Mouse (Mus musculus) heart, embryonic 14.5 days (tissue): Measurements from ENCODE around the gene Snx29. TPM values are rescaled to one million over a fixed set of nuclear protein-coding genes. Genes with fewer than 3 reads are reported as not detected.

Source experiments
- ATAC-seq: fragments of 200-750 bp; cut with Nextera tagmentation; 2 replicates; pipeline ENCODE4 v1.8.0; 2017; ENCODE audit warnings: low read depth, moderate TSS enrichment; ENCODE audit not compliant: insufficient number of reproducible peaks, insufficient read depth, low FRiP score
- H3K27ac ChIP-seq, 2 experiments: fragments of 200-500 bp in 1 of 2; fragments of 300-500 bp in 1 of 2; sonication (generic) in 1 of 2; replicated peaks in 1 of 2; 2 replicates each; pipeline ENCODE4 v1.5.1; 2012 to 2014; ENCODE audit warnings: low read depth in 2 of 2, low read length in 2 of 2, control low read depth in 1 of 2, mild to moderate bottlenecking in 1 of 2, mixed read lengths in 1 of 2; ENCODE audit not compliant: control insufficient read depth in 1 of 2, insufficient read depth in 1 of 2
- H3K27me3 ChIP-seq: fragments of 300-500 bp; sonication (generic); 2 replicates; pipeline ENCODE4 v1.6.1; 2014; ENCODE audit warnings: mild to moderate bottlenecking, low read length, control low read depth; ENCODE audit not compliant: control insufficient read depth, insufficient read depth
- H3K36me3 ChIP-seq: fragments of 300-500 bp; sonication (generic); 2 replicates; pipeline ENCODE4 v1.6.1; 2014; ENCODE audit warnings: mild to moderate bottlenecking, control low read depth, low read length, mixed read lengths; ENCODE audit not compliant: control insufficient read depth, insufficient read depth
- H3K4me1 ChIP-seq, 2 experiments: fragments of 200-500 bp in 1 of 2; fragments of 300-500 bp in 1 of 2; sonication (generic) in 1 of 2; 2 replicates each; pipeline ENCODE4 v1.6.1; 2012 to 2014; ENCODE audit warnings: low read length in 2 of 2, control low read depth in 1 of 2, mixed read lengths in 1 of 2; ENCODE audit not compliant: control insufficient read depth in 2 of 2, insufficient read depth in 2 of 2
- H3K4me2 ChIP-seq: fragments of 300-500 bp; sonication (generic); 2 replicates; pipeline ENCODE4 v1.6.1; 2014; ENCODE audit warnings: mild to moderate bottlenecking, low read length
- H3K4me3 ChIP-seq, 2 experiments: fragments of 200-500 bp in 1 of 2; fragments of 300-500 bp in 1 of 2; sonication (generic) in 1 of 2; 2 replicates each; pipeline ENCODE4 v1.5.1; 2012 to 2014; ENCODE audit warnings: low read length in 2 of 2, mild to moderate bottlenecking in 2 of 2, control low read depth in 1 of 2, low read depth in 1 of 2, moderate library complexity in 1 of 2; ENCODE audit not compliant: control insufficient read depth in 1 of 2, insufficient read depth in 1 of 2
- H3K9ac ChIP-seq: fragments of 300-500 bp; sonication (generic); 2 replicates; pipeline ENCODE4 v1.6.1; 2014; ENCODE audit warnings: mild to moderate bottlenecking, low read length
- H3K9me3 ChIP-seq: fragments of 300-500 bp; sonication (generic); 2 replicates; pipeline ENCODE4 v1.6.1; 2016; ENCODE audit warnings: low read length, control low read depth; ENCODE audit not compliant: control insufficient read depth
- WGBS: fragments of 180-500 bp; shearing (Covaris S2); extraction: QIAGEN DNeasy Blood & Tissue Kit; methylation state at CpG from one replicate; pipeline ENCODE4 v1.1.7; 2014; 5-methylcytosine and 5-hydroxymethylcytosine counted together
- polyA plus RNA-seq: library from polyadenylated mRNA; unstranded; fragments of >200 nt; fragmentation: Nextera tagmentation; extraction: Ambion mirVana; gene quantifications from 2 replicates; pipeline ENCODE4 v1.2.1, GENCODE M21; 2014

Snx29 gene
- polyA plus RNA-seq, 1 experiment from 2014 or later = 7.7 TPM

DNA sequence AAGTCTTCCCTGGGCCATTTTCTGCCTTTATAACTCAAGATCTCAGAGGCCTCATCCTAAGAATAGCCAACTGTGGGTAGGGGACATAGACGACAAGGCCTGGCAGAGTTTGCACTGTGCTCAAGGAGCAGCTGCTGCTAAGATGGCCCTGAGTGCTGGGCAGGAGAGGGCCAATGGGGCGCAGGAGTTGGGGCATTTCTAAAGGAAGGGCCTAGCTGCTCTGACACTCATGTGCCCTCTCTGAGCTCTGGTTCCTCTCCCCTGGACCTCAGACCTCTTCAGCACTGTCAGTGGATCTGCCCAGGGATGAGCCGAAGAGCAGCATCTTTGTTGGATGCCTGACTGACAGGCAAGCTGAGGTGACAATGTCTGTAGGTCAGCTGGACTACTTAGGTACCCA lies 426.4 kb downstream of the Snx29 start:
- H3K4me2 ChIP-seq = no peak overlapping the region
- H3K9me3 ChIP-seq = no peaks in the 10 kb centered on the region
- no peak overlapping the region for H3K4me3 ChIP-seq
- no peak overlapping the region for H3K9ac ChIP-seq
- 89% methylated on average over 3 of the region's 3 CpGs for WGBS
- ATAC-seq = no peak
- no peaks in the 10 kb centered on the region for H3K36me3 ChIP-seq
- H3K27me3 ChIP-seq = no peaks in the 10 kb centered on the region
- no peak overlapping the region for H3K27ac ChIP-seq
- H3K4me1 ChIP-seq = no peaks in the 10 kb centered on the region

DNA sequence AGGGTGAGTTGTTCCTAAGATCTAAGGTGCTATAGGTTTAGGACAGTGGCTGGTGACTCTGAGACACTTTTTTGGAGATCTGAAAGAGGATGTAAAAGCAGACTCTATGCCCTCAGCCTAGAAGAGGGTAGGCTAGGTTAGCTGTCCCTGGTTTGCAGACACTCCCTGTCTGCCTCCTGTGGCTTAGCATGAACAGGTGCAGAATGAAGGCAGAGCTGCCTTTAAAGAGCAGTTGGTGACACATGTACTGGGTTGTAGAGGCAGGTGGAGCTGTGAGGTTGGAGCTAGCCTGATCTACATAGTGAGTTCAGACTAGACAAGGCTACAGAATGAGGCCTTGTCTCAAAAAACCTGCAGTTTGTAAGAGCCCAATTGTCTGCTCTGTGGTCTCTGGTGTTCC lies 427.9 kb downstream of the Snx29 start:
- Histone ChIP-seq H3K4me2 (no peak overlapping the region), H3K4me3 (no peak overlapping the region), H3K36me3 (0 out of 2 replicates have a peak, but pooled peaks cover 3% of the 10 kb centered on the region), H3K9ac (no peak overlapping the region), H3K27ac (no peak overlapping the region), H3K4me1 (no peaks in the 10 kb centered on the region), H3K9me3 (no peaks in the 10 kb centered on the region), H3K27me3 (no peaks in the 10 kb centered on the region)
- ATAC-seq = no peak

DNA sequence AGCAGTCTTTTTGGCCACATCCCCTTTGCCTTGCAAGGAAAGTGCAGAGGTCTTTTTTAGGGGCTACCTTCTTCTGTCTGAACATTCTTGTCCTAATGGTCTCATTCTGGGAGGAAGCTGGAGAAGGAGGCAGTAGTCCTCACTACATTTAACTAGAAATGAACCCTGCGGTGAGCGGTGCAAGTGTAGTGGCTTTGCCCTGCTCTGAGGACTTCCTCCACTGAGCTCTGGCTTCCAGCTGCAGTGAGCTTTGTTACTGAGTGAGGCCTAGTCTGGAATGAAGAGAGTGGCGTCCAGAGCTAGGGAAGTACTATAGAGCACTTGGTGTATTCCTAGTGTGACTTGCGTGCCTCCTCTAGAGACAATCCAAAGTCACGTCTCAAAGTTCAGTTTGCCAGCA lies 429.8 kb downstream of the Snx29 start:
- Histone ChIP-seq H3K9me3 (no peaks in the 10 kb centered on the region), H3K27me3 (no peaks in the 10 kb centered on the region), H3K4me2 (no peak overlapping the region), H3K4me3 (no peak overlapping the region), H3K36me3 (0 out of 2 replicates have a peak, but pooled peaks cover 3% of the 10 kb centered on the region), H3K9ac (no peak overlapping the region), H3K4me1 (no peaks in the 10 kb centered on the region), H3K27ac (no peak overlapping the region)
- no peak for ATAC-seq
- 84% methylated on average over 5 of the region's 5 CpGs for WGBS

DNA sequence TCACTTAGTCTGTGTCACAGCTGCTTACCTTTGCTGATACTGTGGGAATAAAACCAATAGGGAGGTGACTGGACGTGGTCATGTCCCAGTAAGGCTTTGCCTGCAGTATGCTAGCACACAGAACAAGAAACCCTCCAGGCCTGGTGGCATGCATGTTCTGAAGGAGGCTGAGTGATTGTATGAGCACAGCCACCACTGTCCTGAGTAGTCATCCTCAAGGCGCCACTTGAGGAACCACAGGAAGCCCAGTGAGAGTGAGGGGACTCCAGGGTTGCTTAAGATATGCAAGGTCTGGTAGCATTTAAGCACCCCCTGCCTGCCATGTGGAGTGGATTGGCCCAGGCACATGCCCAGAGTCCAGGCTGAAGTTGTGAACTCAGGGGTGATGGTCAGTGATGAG lies 430.8 kb downstream of the Snx29 start:
- WGBS = 70% methylated on average over 2 of the region's 2 CpGs
- no peak overlapping the region for H3K9ac ChIP-seq
- ATAC-seq = no peak
- 0 out of 2 replicates have a peak, but pooled peaks cover 3% of the 10 kb centered on the region for H3K36me3 ChIP-seq
- no peak overlapping the region for H3K4me3 ChIP-seq
- H3K9me3 ChIP-seq = no peaks in the 10 kb centered on the region
- no peak overlapping the region for H3K4me2 ChIP-seq
- no peaks in the 10 kb centered on the region for H3K4me1 ChIP-seq
- no peak overlapping the region for H3K27ac ChIP-seq
- no peaks in the 10 kb centered on the region for H3K27me3 ChIP-seq

DNA sequence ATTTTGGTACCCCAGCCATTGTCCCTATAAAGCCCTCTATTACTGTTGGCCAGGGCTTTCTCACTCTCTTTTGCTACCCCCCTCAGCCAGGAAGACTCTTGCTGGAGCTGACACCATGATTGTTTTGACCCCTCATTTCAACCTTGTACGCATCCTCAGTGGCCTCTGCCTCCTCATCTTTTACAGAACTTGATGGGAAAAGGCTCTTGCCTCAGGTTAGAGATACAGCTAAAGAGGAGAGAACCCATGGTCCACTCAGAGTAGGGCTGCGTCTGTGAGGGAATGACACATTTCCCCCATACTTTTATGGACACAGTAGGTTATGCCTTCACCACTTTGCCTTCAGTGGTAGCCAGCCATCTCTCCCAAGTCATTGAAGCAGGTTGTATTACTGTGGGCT lies 431.4 kb downstream of the Snx29 start:
- WGBS = 88% methylated on average over 2 of the region's 2 CpGs
- H3K9me3 ChIP-seq = no peaks in the 10 kb centered on the region
- H3K4me2 ChIP-seq = no peak overlapping the region
- no peaks in the 10 kb centered on the region for H3K4me1 ChIP-seq
- H3K4me3 ChIP-seq = no peak overlapping the region
- H3K36me3 ChIP-seq = 0 out of 2 replicates have a peak, but pooled peaks cover 3% of the 10 kb centered on the region
- no peak overlapping the region for H3K9ac ChIP-seq
- no peaks in the 10 kb centered on the region for H3K27me3 ChIP-seq
- ATAC-seq = no peak
- H3K27ac ChIP-seq = no peak overlapping the region

DNA sequence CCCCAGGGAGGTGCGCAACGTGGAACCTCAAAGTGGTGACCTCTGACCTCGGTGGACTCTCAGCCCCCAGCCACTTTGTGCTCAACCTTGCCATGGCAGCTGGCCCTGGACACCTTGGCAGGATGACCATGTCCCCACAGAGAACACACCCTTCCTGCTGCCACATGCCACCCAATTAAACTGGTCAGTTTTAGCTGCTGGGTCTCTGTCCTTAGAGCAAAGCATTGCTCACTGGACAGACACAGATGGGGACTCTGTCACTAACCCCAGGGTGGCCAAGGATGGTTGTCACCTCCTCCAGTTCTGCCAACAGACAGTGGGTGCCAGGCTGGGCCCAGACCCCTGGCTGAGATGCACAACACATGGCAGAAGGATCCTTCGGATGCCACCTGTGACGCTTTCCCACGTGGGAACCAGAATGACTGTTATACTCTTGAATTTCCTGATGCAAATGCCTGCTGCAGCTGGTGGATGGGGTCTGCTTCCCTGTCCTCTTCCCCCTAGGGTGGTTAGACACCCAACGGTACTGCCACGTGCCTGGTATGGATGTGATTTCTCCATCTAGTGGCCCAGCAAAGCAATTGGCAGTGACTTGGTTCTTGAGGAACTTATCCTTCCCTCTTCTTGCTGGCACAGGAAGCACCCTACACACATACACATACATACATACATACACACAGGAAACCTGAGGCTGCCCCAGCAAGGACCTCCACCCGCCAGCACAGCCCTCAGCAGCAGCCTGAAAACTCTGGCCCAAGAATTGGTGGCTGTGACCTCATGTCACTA lies 432.8 kb downstream of the Snx29 start:
- ATAC-seq = no peak
- Histone ChIP-seq H3K4me3 (no peak overlapping the region), H3K4me1 (no peaks in the 10 kb centered on the region), H3K27ac (no peak overlapping the region), H3K36me3 (0 out of 2 replicates have a peak, but pooled peaks cover 3% of the 10 kb centered on the region), H3K4me2 (no peak overlapping the region), H3K9ac (no peak overlapping the region), H3K27me3 (no peaks in the 10 kb centered on the region), H3K9me3 (no peaks in the 10 kb centered on the region)
- 77% methylated on average over 9 of the region's 9 CpGs for WGBS

DNA sequence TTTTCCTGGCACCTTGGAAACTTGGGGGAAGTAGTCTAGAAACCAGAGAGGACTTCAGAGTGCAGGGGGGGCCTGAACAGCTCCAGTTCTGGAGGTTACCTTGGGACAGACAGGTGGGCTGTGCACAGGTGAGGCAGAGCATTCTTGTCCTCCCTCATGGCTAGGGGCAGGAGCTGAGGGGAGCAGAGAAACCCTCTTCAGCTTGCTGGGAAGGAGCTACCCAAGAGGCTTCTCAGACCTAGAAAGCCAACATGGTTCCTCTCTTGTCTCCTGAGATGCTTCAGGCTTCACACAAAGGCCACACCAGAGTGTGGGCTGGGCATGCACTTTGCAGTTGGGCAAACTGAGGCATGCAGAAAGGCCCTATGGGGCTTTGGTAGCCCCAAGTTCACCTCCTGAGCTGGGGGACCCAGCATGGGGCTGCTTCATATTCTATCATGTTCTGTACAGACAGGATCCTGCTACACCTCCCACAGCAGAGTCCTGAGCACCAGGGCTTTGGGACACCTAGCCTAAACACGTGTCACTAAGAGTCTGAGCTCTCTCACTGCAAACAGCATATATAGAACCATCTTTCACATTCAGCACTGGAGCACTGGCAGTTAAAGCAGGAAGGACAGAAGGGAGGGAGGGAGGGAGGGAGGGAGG lies 434.0 kb downstream of the Snx29 start:
- Histone ChIP-seq H3K27me3 (no peaks in the 10 kb centered on the region), H3K4me3 (no peak overlapping the region), H3K27ac (no peak overlapping the region), H3K36me3 (0 out of 2 replicates have a peak, but pooled peaks cover 3% of the 10 kb centered on the region), H3K4me2 (no peak overlapping the region), H3K4me1 (no peaks in the 10 kb centered on the region), H3K9ac (no peak overlapping the region), H3K9me3 (no peaks in the 10 kb centered on the region)
- ATAC-seq = no peak
- WGBS = 77% methylated on average over 1 of the region's 1 CpGs
